Mouse (Mus musculus) liver, embryonic 16.5 days (tissue): ENCODE measurements at regions not wholly inside any gene's neighbourhood (a gene's known extent, or its start where the extent isn't known, plus 50 kb on each side); places are given as distances from the start of the nearest gene placed in this dataset.

Experiments used
- ATAC-seq: fragments of 200-750 bp; cut with Nextera tagmentation; 2 replicates; pipeline ENCODE4 v1.8.0; 2017; ENCODE audit warnings: low read depth, mild to moderate bottlenecking, moderate number of reproducible peaks, moderate library complexity
- H3K27ac ChIP-seq: fragments of 300-500 bp; sonication (generic); 2 replicates; pipeline ENCODE4 v1.5.1; 2014; ENCODE audit warnings: mild to moderate bottlenecking, low read length
- H3K27me3 ChIP-seq: fragments of 300-500 bp; sonication (generic); 2 replicates; pipeline ENCODE4 v1.6.1; 2014; ENCODE audit warnings: low read depth, low read length, mixed read lengths; ENCODE audit not compliant: control insufficient read depth, insufficient read depth
- H3K36me3 ChIP-seq: fragments of 300-500 bp; sonication (generic); 2 replicates; pipeline ENCODE4 v1.6.1; 2014; ENCODE audit warnings: mild to moderate bottlenecking; ENCODE audit not compliant: control insufficient read depth, insufficient read depth
- H3K4me1 ChIP-seq: fragments of 300-500 bp; sonication (generic); 2 replicates; pipeline ENCODE4 v1.6.1; 2014; ENCODE audit warnings: low read depth, low read length, mixed read lengths; ENCODE audit not compliant: control insufficient read depth
- H3K4me2 ChIP-seq: fragments of 300-500 bp; sonication (generic); 2 replicates; pipeline ENCODE4 v1.6.1; 2014; ENCODE audit warnings: low read depth, low read length, mixed read lengths
- H3K4me3 ChIP-seq: fragments of 300-500 bp; sonication (generic); 2 replicates; pipeline ENCODE4 v1.5.1; 2014; ENCODE audit warnings: low read depth, mild to moderate bottlenecking, low read length
- H3K9ac ChIP-seq: fragments of 300-500 bp; sonication (generic); 2 replicates; pipeline ENCODE4 v1.6.1; 2014; ENCODE audit warnings: low read depth, low read length
- H3K9me3 ChIP-seq: fragments of 300-500 bp; sonication (generic); replicated peaks from 2 replicates; pipeline ENCODE4 v1.6.1; 2016; ENCODE audit warnings: low read length; ENCODE audit not compliant: control insufficient read depth
- WGBS: fragments of 180-500 bp; shearing (Covaris S2); extraction: QIAGEN DNeasy Blood & Tissue Kit; methylation state at CpG from one replicate; pipeline ENCODE4 v1.1.7; 2014; ENCODE audit not compliant: insufficient replicate concordance; 5-methylcytosine and 5-hydroxymethylcytosine counted together

GRCm38 (mm10) chr2:45227276-45227944 is 110.2 kb upstream of the Zeb2 start:
- Histone ChIP-seq H3K27ac (no peak overlapping the region), H3K9me3 (no peaks in the 10 kb centered on the region), H3K36me3 (no peaks in the 10 kb centered on the region), H3K4me2 (no peak overlapping the region), H3K9ac (no peak overlapping the region), H3K27me3 (no peaks in the 10 kb centered on the region), H3K4me1 (no peaks in the 10 kb centered on the region), H3K4me3 (no peak overlapping the region)
- WGBS = 60% methylated on average over 14 of the region's 14 CpGs
- no peak for ATAC-seq

GRCm38 (mm10) chr2:45226045-45226370 is 108.8 kb upstream of the Zeb2 start:
- Histone ChIP-seq H3K27me3 (no peaks in the 10 kb centered on the region), H3K9me3 (no peaks in the 10 kb centered on the region), H3K9ac (no peak overlapping the region), H3K4me2 (no peak overlapping the region), H3K27ac (no peak overlapping the region), H3K4me1 (no peaks in the 10 kb centered on the region), H3K36me3 (no peaks in the 10 kb centered on the region), H3K4me3 (no peak overlapping the region)
- 70% methylated on average over 4 of the region's 4 CpGs for WGBS
- ATAC-seq = no peak

GRCm38 (mm10) chr2:45225364-45226044 is 108.3 kb upstream of the Zeb2 start:
- no peaks in the 10 kb centered on the region for H3K9me3 ChIP-seq
- H3K4me1 ChIP-seq = no peaks in the 10 kb centered on the region
- no peak overlapping the region for H3K4me2 ChIP-seq
- no peak overlapping the region for H3K9ac ChIP-seq
- no peaks in the 10 kb centered on the region for H3K27me3 ChIP-seq
- ATAC-seq = no peak
- H3K4me3 ChIP-seq = no peak overlapping the region
- H3K27ac ChIP-seq = no peak overlapping the region
- WGBS = 66% methylated on average over 9 of the region's 9 CpGs
- H3K36me3 ChIP-seq = no peaks in the 10 kb centered on the region

GRCm38 (mm10) chr2:45222213-45222612 is 105.0 kb upstream of the Zeb2 start:
- no peaks in the 10 kb centered on the region for H3K27me3 ChIP-seq

GRCm38 (mm10) chr2:45219851-45220250 is 102.7 kb upstream of the Zeb2 start:
- 26% methylated on average over 5 of the region's 5 CpGs for WGBS
- no peak for ATAC-seq

More at GRCm38 (mm10) chr2:45222213-45222612, 105.0 kb upstream of the Zeb2 start:
- no peak for ATAC-seq
- Histone ChIP-seq H3K4me3 (no peak overlapping the region), H3K4me1 (no peaks in the 10 kb centered on the region), H3K27ac (no peak overlapping the region), H3K9me3 (no peaks in the 10 kb centered on the region), H3K9ac (no peak overlapping the region), H3K4me2 (no peak overlapping the region), H3K36me3 (no peaks in the 10 kb centered on the region)
- WGBS = 78% methylated on average over 13 of the region's 13 CpGs

GRCm38 (mm10) chr2:45212833-45213232 is 95.6 kb upstream of the Zeb2 start:
- Histone ChIP-seq H3K9me3 (no peaks in the 10 kb centered on the region), H3K27me3 (no peaks in the 10 kb centered on the region), H3K36me3 (no peaks in the 10 kb centered on the region), H3K4me1 (no peaks in the 10 kb centered on the region), H3K9ac (no peak overlapping the region), H3K27ac (no peak overlapping the region), H3K4me2 (no peak overlapping the region), H3K4me3 (no peak overlapping the region)
- no peak for ATAC-seq
- WGBS = 24% methylated on average over 2 of the region's 2 CpGs

More at GRCm38 (mm10) chr2:45219851-45220250, 102.7 kb upstream of the Zeb2 start:
- Histone ChIP-seq H3K27me3 (no peaks in the 10 kb centered on the region), H3K9ac (no peak overlapping the region), H3K36me3 (no peaks in the 10 kb centered on the region), H3K9me3 (no peaks in the 10 kb centered on the region), H3K27ac (no peak overlapping the region), H3K4me3 (no peak overlapping the region), H3K4me2 (no peak overlapping the region), H3K4me1 (no peaks in the 10 kb centered on the region)

GRCm38 (mm10) chr2:45208526-45208925 is 91.3 kb upstream of the Zeb2 start:
- H3K4me1 ChIP-seq = no peaks in the 10 kb centered on the region
- H3K27me3 ChIP-seq = no peaks in the 10 kb centered on the region
- no peaks in the 10 kb centered on the region for H3K36me3 ChIP-seq
- ATAC-seq = no peak
- no peaks in the 10 kb centered on the region for H3K9me3 ChIP-seq
- no peak overlapping the region for H3K27ac ChIP-seq
- WGBS = 75% methylated on average over 6 of the region's 6 CpGs
- no peak overlapping the region for H3K4me2 ChIP-seq
- H3K9ac ChIP-seq = no peak overlapping the region
- no peak overlapping the region for H3K4me3 ChIP-seq

GRCm38 (mm10) chr2:45205756-45206155 is 88.6 kb upstream of the Zeb2 start:
- Histone ChIP-seq H3K27me3 (no peaks in the 10 kb centered on the region), H3K27ac (no peak overlapping the region), H3K9ac (no peak overlapping the region), H3K9me3 (no peaks in the 10 kb centered on the region), H3K4me1 (no peaks in the 10 kb centered on the region), H3K4me3 (no peak overlapping the region), H3K36me3 (no peaks in the 10 kb centered on the region), H3K4me2 (no peak overlapping the region)
- ATAC-seq = no peak
- 67% methylated on average over 6 of the region's 6 CpGs for WGBS

- H3K36me3 ChIP-seq = no peaks in the 10 kb centered on the region
- H3K9ac ChIP-seq = no peak overlapping the region
- H3K4me1 ChIP-seq = no peaks in the 10 kb centered on the region
- no peak for ATAC-seq
- H3K27ac ChIP-seq = no peak overlapping the region
- no peaks in the 10 kb centered on the region for H3K27me3 ChIP-seq
- no peak overlapping the region for H3K4me3 ChIP-seq
- H3K9me3 ChIP-seq = no peaks in the 10 kb centered on the region
- 70% methylated on average over 3 of the region's 3 CpGs for WGBS
- no peak overlapping the region for H3K4me2 ChIP-seq
Observed at GRCm38 (mm10) chr2:45205211-45205610, 88.0 kb upstream of the Zeb2 start.
